Mouse (Mus musculus): ENCODE results near the gene Ppm1m.

Ppm1m gene

DNA sequence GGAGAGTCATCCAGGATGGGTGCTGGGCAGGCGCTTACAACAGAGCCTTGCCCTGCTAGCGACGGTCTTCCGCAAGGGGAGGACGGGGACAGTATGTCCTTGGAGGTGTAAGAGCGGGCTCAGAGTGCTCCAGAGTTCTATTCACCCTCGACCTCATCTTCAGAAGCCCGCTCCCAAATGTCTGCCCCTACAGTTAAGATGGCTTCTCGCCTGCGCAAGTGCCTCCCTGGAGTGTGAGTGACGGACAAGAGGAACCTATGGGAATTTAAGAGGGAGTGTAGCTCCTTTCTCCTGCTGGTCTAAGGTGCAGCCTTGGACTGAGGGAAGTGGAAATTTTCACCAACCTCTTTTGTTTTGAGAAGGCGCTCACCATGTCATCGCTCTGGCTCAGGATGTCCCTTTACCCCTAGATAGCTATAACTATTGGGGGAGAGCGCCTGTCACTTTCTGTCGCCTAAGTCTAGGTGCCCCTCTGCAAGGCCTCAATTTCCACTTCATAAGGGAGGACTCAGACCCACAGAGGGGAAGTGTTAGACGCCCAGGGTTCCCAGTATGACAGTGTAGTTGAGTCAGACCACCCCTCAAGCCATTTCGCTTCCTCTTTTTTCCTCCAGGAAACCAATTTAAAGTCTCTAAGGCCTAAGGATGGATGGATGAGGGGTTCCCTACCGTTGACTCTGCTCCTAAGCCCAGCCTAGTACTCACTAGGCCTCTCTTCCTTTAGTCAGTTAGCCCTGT lies at the start of gene Ppm1m:
Gene Ppm1m, minus strand, starts transcription at position 212 of the 738 bp plus-strand sequence.
- ATAC-seq (ENCODE audit: insufficient number of reproducible peaks, low FRiP score, low TSS enrichment) = no peak

DNA sequence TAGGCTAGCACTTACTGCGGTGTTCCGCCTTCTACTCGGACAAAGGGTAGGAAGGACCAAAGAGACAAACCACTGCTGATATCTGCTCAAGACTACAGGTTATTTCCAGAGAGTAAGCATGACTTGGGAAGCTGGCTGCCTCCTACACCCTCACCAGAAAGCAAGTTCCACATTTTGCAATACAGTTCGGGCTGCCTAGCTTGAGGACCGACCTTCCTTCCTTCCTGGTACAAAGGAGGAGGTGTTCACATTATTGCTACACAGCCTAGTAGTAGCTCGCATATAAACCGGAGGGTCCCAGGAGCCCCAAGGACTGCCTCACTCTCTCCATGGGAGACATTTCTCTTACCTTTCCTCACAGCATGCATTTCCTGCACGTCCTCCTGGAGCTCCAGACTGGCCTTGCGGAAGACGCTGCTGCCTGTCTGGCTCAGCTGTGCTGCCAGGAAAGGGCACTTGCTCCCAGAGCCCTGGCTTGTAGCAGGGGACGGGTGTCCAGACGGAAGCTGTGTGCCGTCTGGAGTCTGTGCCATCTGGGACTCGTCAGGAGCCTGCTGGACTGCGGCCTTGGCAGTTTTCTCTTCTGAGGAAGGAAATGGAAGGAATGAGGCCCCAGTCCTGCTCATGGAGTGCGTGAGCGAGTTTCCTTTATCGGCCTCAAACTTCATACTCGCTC lies 43.4 kb upstream of the Ppm1m start:
- ATAC-seq (ENCODE audit: insufficient number of reproducible peaks, low FRiP score, low TSS enrichment) = peak; percentile 76

DNA sequence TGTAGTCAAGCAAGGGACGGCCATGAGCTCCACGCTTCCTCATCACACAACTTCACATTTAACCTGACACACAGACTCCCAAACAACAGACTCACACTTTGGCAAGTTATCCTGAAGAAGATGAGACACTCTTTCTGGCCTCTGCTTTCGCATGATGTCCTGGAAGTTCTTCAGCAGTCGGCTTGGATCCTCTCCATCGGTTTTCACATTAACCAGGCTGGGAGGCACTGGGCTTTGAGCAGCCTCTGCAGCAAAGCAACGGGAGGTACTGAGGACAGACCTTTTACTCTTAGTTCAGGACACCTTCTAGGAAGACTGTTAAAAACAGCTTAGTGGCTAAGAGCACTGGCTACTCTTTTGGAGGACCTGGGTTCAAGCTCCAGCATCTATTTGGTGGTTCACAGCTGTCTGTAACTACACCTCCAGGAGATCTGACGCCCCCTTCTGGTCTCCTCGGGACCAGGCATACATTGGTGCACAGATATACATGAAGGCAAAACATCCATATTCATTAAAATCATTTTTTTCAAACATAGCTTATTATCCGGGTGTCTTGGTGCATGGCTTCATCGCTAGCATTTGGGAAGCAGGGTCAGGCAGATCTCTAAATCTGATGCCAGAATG lies 42.1 kb upstream of the Ppm1m start:
- ATAC-seq (ENCODE audit: insufficient number of reproducible peaks, low FRiP score, low TSS enrichment) = no peak

DNA sequence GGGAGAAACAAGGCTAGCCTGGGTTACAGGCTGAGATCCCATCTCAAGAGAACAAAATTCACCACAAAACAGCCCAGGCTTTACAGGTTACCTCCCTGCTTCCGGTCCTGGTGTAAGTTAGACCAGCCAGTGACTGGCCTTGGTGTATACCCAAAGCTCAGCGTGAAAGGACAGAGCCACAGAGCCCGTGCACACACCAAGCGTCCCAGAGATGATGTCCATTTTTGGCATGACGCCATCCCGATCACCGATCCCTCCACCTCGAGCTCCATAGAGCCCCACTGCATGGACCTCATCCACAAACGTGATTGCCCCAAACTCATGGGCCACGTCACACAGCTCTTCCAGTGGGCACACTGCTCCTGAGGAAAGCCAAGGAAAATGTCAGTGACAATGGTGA lies 38.3 kb upstream of the Ppm1m start:
- no peak for ATAC-seq (ENCODE audit: insufficient number of reproducible peaks, low FRiP score, low TSS enrichment)

DNA sequence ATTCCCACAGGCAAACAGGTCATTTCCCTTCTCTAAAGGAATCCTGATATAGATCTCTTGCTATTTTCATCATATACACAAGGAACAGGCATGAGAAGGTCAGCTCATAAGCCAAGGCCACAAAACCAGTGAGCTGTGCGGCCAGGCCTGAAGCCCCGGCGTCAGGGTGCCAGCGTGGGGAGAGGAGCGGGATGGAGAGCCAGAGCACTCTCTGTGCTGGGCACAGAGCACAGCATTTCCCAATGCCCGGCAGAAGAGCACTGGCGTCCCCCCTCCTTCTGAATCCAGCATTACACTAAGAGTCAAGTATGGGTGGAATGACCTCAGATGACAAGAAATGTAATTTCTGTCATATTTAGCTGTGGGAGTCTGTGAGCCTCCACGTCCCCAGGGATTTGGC lies 37.9 kb upstream of the Ppm1m start:
- ATAC-seq (ENCODE audit: insufficient number of reproducible peaks, low FRiP score, low TSS enrichment) = no peak

DNA sequence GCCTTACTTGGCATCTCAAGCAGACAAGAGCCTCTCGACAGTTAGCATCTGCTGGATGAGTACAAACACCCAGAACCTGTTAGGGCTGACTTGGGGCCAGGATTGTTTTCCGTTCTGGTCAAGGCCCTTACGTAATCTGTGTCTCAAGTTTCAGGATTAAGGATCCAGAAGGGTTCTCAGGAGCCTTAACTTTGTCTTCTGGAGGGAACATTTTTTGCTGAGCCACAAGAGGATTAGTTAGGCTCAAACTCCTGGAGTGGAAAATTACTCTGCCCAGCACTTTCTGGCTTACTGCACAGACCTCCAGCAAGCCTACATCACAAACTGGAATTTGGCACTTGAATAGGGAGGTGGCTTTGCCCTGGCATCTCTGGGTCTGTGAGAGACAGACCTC lies 37.3 kb upstream of the Ppm1m start:
- ATAC-seq (ENCODE audit: insufficient number of reproducible peaks, low FRiP score, low TSS enrichment) = no peak

DNA sequence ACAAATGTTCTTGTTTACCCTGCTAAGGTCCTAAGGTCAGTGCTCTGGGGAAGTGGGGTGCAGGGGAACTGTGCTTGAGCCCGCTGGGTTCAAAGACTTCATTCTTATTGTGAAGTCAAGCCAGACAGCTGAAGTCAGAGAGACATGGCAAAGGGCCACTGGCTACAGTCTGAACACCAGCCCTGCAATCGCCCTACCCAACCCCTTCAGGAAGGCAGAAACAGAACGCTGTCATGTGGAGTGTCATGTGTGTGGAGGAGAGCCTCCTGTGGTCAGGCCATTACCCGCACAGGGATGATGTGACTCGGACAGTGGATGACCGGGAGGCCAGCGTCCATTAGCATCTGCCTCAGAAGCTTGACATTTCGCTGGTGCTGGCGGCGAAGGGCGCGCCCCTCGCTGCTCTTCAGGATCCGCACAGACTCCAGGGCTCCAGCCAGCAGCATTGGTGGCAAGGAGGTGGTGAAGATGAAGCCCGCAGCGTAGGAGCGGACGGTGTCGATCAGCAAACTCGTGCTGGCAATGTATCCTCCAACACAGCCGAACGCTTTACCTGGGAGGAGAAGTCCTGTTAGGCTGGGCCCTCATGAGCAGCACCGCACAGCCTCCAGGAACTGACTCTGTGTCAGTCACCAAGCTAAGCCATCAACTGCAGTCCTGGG lies 36.7 kb upstream of the Ppm1m start:
- no peak for ATAC-seq (ENCODE audit: insufficient number of reproducible peaks, low FRiP score, low TSS enrichment)

DNA sequence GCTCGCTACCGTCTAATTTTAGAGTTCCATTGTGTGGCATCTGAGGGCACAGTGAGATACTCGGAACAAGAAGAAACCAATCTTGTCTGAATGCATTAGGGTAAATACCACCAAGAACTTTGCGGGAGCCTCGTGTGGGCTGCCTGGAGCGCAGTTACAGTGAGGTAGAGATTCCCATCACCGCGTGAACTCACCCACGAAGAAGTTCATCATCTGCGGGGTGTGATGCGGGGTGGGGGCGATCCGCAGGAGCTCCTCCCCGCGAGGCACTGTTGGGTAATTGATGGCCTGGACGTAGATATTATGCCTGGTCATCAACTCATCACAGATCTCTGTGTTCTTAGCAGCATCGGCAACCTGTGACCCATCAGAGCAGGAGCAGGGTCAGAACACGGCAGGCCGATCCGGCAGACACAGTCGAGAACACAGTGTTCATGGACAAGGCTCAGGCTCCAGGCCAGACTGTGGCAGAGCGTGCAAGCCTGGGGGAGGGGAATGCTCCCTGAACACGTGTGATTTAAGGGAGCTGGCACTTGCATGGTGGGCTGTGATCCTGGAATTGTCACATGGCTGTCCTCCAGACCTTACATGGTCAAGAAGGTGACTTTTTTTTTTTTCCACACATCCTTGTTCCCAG lies 35.8 kb upstream of the Ppm1m start:
- no peak for ATAC-seq (ENCODE audit: insufficient number of reproducible peaks, low FRiP score, low TSS enrichment)

DNA sequence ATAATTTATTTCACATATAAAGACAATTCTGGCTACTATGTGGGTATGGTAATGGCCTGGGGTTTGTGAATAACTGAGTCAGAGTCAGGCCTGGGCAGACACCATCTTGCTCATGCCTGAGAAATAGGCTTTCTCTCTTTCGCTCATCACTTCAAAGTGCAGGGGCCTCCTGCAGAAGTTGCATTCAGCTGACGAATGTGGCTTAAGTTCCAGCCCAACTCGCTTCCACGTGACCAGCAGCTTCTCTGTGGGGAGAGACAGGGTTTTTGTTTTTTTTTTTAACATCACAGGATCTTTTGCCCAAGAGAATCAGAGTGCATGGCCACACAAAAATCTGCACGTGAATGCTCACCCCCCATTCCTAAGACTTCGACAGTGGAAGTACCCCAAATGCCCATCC lies 34.4 kb upstream of the Ppm1m start:
- ATAC-seq (ENCODE audit: insufficient number of reproducible peaks, low FRiP score, low TSS enrichment) = no peak

DNA sequence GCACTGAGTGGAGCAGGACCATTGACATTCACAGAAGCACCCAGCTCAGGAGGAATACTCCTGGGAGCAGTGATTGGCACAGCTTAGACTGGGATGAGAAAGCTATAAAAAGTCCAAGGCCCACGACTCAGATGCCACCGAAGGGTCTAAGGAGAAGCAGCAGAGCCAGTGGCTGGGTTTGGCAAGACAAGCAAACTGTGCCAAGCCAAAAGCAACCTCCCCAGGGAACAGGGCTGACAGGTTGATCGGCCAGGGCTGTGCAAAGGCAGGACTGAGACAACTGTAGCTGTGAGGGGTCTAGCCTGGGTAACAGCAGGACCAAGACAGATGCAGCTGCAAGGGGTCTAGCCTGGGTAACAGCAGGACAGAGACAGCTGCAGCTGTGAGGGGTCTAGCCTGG lies 33.4 kb upstream of the Ppm1m start:
- ATAC-seq (ENCODE audit: insufficient number of reproducible peaks, low FRiP score, low TSS enrichment) = no peak

DNA sequence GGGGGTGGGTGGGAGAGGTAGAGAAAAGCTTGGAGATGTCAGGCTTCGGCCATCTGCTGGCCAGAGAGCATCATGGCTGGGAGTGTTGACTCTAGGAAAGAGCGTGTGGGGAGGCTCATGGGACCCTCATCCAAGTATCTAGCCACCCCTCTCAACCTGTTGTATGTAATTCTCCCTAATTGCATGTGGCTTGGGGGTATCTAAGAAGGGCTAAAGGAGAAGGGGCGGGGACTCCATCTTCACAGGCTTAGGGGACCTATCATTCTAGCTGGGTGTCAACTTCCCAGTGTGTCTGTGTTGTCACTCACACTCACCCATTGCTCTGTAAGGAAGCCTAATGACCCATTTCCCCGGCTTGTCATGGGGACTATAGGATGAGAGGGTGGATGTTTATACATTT lies 32.3 kb upstream of the Ppm1m start:
- ATAC-seq (ENCODE audit: insufficient number of reproducible peaks, low FRiP score, low TSS enrichment) = no peak

DNA sequence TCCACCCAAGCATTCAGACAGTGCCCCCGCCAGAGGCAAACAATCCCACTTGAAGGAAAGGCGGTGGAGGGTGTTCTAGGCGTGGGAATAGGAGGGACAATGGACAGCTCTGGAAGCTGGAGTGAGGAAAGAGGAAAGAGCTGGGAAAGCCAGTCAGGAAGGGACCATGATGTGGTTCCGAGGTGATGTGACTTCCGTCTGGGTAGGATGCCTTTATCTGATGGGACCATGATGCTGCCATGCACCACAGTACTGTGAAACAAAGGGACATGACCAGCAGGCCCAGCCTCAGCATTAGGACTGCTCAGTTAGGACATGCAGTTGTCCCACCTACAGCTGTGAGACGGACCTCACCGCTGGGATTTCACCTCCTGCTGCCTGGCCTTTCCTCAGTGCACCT lies 31.7 kb upstream of the Ppm1m start:
- no peak for ATAC-seq (ENCODE audit: insufficient number of reproducible peaks, low FRiP score, low TSS enrichment)

DNA sequence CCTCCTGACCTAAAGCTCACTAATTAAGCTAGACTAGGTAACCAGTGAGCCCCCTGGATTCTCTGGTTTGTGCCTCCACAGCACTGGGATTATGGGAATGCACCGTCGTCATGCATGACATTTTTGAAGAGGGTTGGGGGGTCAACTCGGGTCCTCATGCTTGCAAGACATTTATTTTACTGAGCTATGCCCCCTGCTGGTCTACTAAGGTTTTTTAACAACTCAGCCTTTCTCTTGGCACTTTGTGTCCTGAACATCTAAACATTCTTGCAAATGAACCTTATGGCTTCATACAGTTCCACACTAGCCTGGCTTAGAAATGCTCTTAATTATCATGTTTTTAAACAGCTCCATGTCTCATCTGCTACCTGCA lies 31.2 kb upstream of the Ppm1m start:
- ATAC-seq (ENCODE audit: insufficient number of reproducible peaks, low FRiP score, low TSS enrichment) = no peak

DNA sequence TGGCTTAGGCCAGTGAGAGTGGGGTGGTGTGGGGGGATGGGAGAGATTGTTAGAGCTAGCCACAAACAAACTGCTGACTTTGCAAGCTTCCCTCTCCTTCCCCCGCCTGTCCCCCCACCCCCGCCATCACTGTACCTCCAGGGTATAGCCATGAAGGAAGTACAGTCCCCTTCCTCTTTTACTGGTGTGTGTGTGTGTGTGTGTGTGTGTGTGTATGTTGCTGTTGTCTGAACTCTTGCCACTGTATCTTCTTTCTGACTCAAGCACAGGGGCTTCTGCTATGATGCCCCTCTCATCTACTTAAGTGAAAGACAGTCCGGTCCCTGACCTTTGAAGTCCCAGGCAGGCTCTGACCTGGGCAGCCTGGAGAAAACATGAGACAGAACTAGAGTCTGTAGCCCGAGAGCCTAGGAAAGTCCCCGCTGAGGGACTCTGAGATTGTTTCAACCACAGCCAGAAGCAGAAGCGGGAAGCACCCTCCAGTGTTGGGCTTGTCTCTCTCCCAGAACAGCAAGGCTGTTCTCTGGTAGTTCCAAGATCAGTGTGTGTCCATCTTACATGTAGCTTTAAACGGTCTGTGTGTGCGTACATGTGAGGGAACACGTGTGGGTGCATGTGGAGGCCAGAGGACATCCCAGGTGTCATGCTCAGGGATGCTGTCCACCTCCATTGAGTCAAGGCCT lies 30.6 kb upstream of the Ppm1m start:
- ATAC-seq (ENCODE audit: insufficient number of reproducible peaks, low FRiP score, low TSS enrichment) = no peak

DNA sequence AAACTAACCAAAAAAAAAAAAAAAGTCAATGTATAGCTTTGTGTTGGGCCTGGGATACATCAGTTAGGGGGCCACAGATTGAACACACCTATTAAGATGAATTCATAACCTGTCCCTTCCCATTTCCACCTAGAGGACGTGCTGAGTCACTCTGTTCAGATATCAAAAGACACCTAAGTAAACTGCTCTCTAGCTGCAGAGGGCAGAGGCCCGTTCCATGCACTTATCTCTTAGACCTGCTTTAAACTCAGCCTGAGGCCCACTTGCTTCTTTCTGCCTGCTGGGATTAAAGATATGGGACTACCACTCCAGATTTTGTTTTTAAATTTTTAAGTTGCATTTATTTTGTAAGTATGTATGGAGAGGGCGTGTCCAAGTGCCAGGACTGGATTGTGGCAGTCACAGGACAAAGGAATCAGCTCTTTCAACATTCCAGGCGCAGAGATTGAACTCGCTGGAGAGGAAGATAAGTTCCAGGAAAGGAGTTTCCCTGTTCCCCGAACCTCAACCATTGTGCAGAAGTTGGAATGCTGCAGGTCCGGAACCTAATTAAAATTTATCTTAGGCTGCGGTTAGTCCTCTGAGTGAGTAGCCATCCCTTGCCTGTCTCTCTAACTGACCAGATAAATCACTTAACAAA lies 28.4 kb upstream of the Ppm1m start:
- no peak for ATAC-seq (ENCODE audit: insufficient number of reproducible peaks, low FRiP score, low TSS enrichment)

DNA sequence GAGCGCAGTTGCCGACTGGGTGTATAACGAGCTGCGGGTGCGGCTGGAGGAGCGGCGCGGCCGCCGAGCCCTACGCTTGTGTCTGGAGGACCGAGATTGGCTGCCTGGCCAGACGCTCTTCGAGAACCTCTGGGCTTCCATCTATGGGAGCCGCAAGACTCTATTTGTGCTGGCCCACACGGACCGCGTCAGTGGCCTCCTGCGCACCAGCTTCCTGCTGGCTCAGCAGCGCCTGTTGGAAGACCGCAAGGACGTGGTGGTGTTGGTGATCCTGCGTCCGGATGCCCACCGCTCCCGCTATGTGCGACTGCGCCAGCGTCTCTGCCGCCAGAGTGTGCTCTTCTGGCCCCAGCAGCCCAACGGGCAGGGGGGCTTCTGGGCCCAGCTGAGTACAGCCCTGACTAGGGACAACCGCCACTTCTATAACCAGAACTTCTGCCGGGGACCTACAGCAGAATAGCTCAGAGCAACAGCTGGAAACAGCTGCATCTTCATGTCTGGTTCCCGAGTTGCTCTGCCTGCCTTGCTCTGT lies 26.7 kb upstream of the Ppm1m start:
- 0 out of 2 replicates have a peak, but pooled peaks have one; percentile 52 for ATAC-seq (ENCODE audit: insufficient number of reproducible peaks, low FRiP score, low TSS enrichment)

DNA sequence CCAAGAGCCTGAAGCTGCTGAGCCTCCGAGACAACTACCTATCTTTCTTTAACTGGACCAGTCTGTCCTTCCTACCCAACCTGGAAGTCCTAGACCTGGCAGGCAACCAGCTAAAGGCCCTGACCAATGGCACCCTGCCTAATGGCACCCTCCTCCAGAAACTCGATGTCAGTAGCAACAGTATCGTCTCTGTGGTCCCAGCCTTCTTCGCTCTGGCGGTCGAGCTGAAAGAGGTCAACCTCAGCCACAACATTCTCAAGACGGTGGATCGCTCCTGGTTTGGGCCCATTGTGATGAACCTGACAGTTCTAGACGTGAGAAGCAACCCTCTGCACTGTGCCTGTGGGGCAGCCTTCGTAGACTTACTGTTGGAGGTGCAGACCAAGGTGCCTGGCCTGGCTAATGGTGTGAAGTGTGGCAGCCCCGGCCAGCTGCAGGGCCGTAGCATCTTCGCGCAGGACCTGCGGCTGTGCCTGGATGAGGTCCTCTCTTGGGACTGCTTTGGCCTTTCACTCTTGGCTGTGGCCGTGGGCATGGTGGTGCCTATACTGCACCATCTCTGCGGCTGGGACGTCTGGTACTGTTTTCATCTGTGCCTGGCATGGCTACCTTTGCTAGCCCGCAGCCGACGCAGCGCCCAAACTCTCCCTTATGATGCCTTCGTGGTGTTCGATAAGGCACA lies 26.1 kb upstream of the Ppm1m start:
- no peak for ATAC-seq (ENCODE audit: insufficient number of reproducible peaks, low FRiP score, low TSS enrichment)

DNA sequence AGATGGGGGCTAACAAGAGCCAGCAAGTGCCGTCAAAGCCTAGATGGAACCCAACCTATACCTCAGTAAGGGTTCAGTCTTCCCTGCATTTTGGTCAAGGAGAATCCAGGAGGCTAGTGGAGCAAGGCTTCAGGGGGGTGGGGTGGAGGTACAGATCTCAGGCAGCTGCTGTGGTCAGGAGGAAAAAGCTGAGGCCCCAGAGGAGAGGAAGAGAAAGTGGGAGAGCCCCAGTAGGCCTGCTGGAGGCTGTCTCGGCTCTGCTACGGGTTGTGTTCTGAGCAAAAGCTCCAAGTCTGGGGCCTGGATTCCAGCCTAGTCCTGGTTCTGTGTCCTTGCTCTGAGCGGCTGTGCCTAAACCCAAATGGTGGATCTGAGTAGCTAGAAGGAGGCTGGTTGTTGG lies 23.4 kb upstream of the Ppm1m start:
- no peak for ATAC-seq (ENCODE audit: insufficient number of reproducible peaks, low FRiP score, low TSS enrichment)

DNA sequence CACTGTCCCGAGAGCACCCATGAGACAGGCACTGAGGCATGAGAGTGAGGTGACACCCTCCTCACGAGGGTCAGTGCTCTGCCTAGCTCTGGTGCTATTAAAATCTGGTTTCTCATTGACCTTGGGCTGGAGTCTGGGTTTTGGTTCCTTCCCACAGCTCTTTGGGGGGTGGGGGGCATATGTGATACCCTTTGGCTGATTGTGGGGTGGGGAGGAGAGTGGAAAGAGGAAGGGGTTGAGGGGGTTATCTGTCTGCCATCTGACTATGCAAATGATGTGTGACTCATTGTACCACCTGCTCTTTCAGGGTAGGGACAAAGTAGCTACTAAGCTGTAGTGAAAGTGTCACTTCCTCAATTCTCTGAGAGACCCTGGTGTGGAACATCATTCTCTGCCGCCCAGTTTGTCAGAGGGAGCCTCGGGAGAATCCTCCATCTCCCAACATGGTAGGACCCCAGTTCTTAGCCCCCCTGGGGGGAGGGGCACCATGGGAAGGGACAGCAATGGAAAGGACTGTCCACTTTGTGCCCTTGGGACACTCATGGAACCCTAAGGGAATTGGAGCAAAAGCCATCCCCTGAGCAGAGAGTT lies 22.8 kb upstream of the Ppm1m start, which contains the start of gene Tlr9:
Gene Tlr9, plus strand, starts transcription at position 338 of the 591 bp plus-strand sequence.
- ATAC-seq (ENCODE audit: insufficient number of reproducible peaks, low FRiP score, low TSS enrichment) = no peak
